Mouse (Mus musculus): ENCODE measurements at regions not wholly inside any gene's neighbourhood (a gene's known extent, or its start where the extent isn't known, plus 50 kb on each side); places are given as distances from the start of the nearest gene placed in this dataset.

- no peak overlapping the region for H3K4me3 ChIP-seq
- 69% methylated on average over 14 of the region's 14 CpGs for WGBS
- H3K27ac ChIP-seq, result no peak overlapping the region
- H3K27me3 ChIP-seq (ENCODE audit: control insufficient read depth, insufficient read depth, low read length), result no peaks in the 10 kb centered on the region
- intact Hi-C loops (cut with DNase I), result no loop called here
- H3K9ac ChIP-seq (ENCODE audit: low read depth, low read length), result no peak overlapping the region
- no peaks in the 10 kb centered on the region for H3K79me2 ChIP-seq (replicated peaks; ENCODE audit: control insufficient read depth, insufficient read depth, low read length)
- TF ChIP-seq CTCF (IDR thresholded peaks at IDR 0.05) (no peak), EP300 (IDR thresholded peaks at IDR 0.05; ENCODE audit: insufficient read depth, low read depth, low read length) (no peak), POLR2A (IDR thresholded peaks at IDR 0.05; ENCODE audit: insufficient read depth, low read depth, low read length) (no peak)
- H3K36me3 ChIP-seq (ENCODE audit: control insufficient read depth, insufficient read depth, low read length), result no peaks in the 10 kb centered on the region
- no peaks in the 10 kb centered on the region for H3K4me1 ChIP-seq (ENCODE audit: control insufficient read depth, insufficient read depth, low read length)
- DNase-seq, result no peak
These were observed 181.7 kb upstream of the Arrdc4 start for GRCm38 (mm10) chr7:68930627-68931334.

DNA sequence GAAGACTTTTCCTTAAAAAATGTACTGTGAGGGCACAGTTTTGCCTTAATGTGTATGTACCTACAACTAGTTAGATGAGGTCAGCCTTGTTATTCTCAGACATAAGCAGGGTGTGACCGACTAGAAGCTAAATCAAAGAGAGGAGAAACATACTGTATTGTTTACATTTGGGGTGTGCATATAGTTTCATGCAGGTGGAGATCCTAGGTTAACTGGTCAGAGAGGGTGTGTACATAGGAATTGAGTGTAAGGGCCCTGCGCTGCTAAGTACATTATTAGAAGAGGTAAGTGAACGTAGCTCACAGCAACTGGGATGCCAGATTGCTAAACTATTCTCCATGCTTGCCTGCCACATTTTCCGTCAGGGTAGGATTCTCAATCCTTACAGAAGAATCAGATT lies 180.6 kb upstream of the Arrdc4 start:
- Histone ChIP-seq H3K4me1 (ENCODE audit: control insufficient read depth, insufficient read depth, low read length) (no peaks in the 10 kb centered on the region), H3K9ac (ENCODE audit: low read depth, low read length) (no peak overlapping the region), H3K36me3 (ENCODE audit: control insufficient read depth, insufficient read depth, low read length) (no peaks in the 10 kb centered on the region), H3K79me2 (replicated peaks; ENCODE audit: control insufficient read depth, insufficient read depth, low read length) (no peaks in the 10 kb centered on the region), H3K4me3 (no peak overlapping the region), H3K27ac (no peak overlapping the region), H3K27me3 (ENCODE audit: control insufficient read depth, insufficient read depth, low read length) (no peaks in the 10 kb centered on the region)
- DNase-seq, result no peak
- intact Hi-C loops (cut with DNase I), result no loop called here
- WGBS, result 87% methylated on average over 4 of the region's 4 CpGs
- no peak for TF ChIP-seq EP300 (IDR thresholded peaks at IDR 0.05; ENCODE audit: insufficient read depth, low read depth, low read length)
- TF ChIP-seq POLR2A (IDR thresholded peaks at IDR 0.05; ENCODE audit: insufficient read depth, low read depth, low read length), result no peak
- TF ChIP-seq CTCF (IDR thresholded peaks at IDR 0.05), result no peak

GRCm38 (mm10) chr7:68925640-68926039 lies 176.6 kb upstream of the Arrdc4 start:
- intact Hi-C loops (cut with DNase I), result no loop called here
- Histone ChIP-seq H3K36me3 (ENCODE audit: control insufficient read depth, insufficient read depth, low read length) (no peaks in the 10 kb centered on the region), H3K27me3 (ENCODE audit: control insufficient read depth, insufficient read depth, low read length) (no peaks in the 10 kb centered on the region), H3K4me3 (no peak overlapping the region), H3K27ac (no peak overlapping the region), H3K9ac (ENCODE audit: low read depth, low read length) (no peak overlapping the region), H3K4me1 (ENCODE audit: control insufficient read depth, insufficient read depth, low read length) (no peaks in the 10 kb centered on the region), H3K79me2 (replicated peaks; ENCODE audit: control insufficient read depth, insufficient read depth, low read length) (no peaks in the 10 kb centered on the region)
- 82% methylated on average over 4 of the region's 4 CpGs for WGBS
- TF ChIP-seq POLR2A (IDR thresholded peaks at IDR 0.05; ENCODE audit: insufficient read depth, low read depth, low read length), result no peak
- no peak for TF ChIP-seq CTCF (IDR thresholded peaks at IDR 0.05)
- no peak for TF ChIP-seq EP300 (IDR thresholded peaks at IDR 0.05; ENCODE audit: insufficient read depth, low read depth, low read length)
- DNase-seq, result no peak

- H3K36me3 ChIP-seq (ENCODE audit: control insufficient read depth, insufficient read depth, low read length), result no peaks in the 10 kb centered on the region
- TF ChIP-seq EP300 (IDR thresholded peaks at IDR 0.05; ENCODE audit: insufficient read depth, low read depth, low read length) (no peak), CTCF (IDR thresholded peaks at IDR 0.05) (no peak), POLR2A (IDR thresholded peaks at IDR 0.05; ENCODE audit: insufficient read depth, low read depth, low read length) (no peak)
These were observed 169.8 kb upstream of the Arrdc4 start for GRCm38 (mm10) chr7:68918632-68919435.

GRCm38 (mm10) chr7:68917876-68918200 lies 168.8 kb upstream of the Arrdc4 start:
- no peaks in the 10 kb centered on the region for H3K4me1 ChIP-seq (ENCODE audit: control insufficient read depth, insufficient read depth, low read length)
- no peak overlapping the region for H3K9ac ChIP-seq (ENCODE audit: low read depth, low read length)
- intact Hi-C loops (cut with DNase I), result no loop called here
- H3K36me3 ChIP-seq (ENCODE audit: control insufficient read depth, insufficient read depth, low read length), result no peaks in the 10 kb centered on the region
- H3K27ac ChIP-seq, result no peak overlapping the region
- H3K27me3 ChIP-seq (ENCODE audit: control insufficient read depth, insufficient read depth, low read length), result no peaks in the 10 kb centered on the region
- H3K4me3 ChIP-seq, result no peak overlapping the region
- no peaks in the 10 kb centered on the region for H3K79me2 ChIP-seq (replicated peaks; ENCODE audit: control insufficient read depth, insufficient read depth, low read length)
- TF ChIP-seq POLR2A (IDR thresholded peaks at IDR 0.05; ENCODE audit: insufficient read depth, low read depth, low read length) (no peak), EP300 (IDR thresholded peaks at IDR 0.05; ENCODE audit: insufficient read depth, low read depth, low read length) (no peak), CTCF (IDR thresholded peaks at IDR 0.05) (no peak)
- 19% methylated on average over 2 of the region's 2 CpGs for WGBS
- DNase-seq, result no peak

More at GRCm38 (mm10) chr7:68918632-68919435, 169.8 kb upstream of the Arrdc4 start:
- Histone ChIP-seq H3K4me1 (ENCODE audit: control insufficient read depth, insufficient read depth, low read length) (no peaks in the 10 kb centered on the region), H3K27me3 (ENCODE audit: control insufficient read depth, insufficient read depth, low read length) (no peaks in the 10 kb centered on the region), H3K9ac (ENCODE audit: low read depth, low read length) (no peak overlapping the region), H3K4me3 (no peak overlapping the region), H3K79me2 (replicated peaks; ENCODE audit: control insufficient read depth, insufficient read depth, low read length) (no peaks in the 10 kb centered on the region), H3K27ac (no peak overlapping the region)
- DNase-seq, result no peak
- intact Hi-C loops (cut with DNase I), result no loop called here
- WGBS, result 75% methylated on average over 9 of the region's 9 CpGs

All from heart, adult 2 months (tissue).